Mouse (Mus musculus) lung, postnatal 0 days (tissue): ENCODE data around the gene Opa1. TPM values are rescaled to one million over a fixed set of nuclear protein-coding genes. Genes with fewer than 3 reads are reported as not detected.

Experiments used
- ATAC-seq: fragments of 200-750 bp; cut with Nextera tagmentation; 2 replicates; pipeline ENCODE4 v1.8.0; 2017; ENCODE audit warnings: moderate library complexity
- DNase-seq: peaks from one replicate; pipeline ENCODE4 v3.0.0-alpha.2; 2016; ENCODE audit warnings: low spot score
- H3K27ac ChIP-seq: fragments of 300-500 bp; sonication (generic); 2 replicates; pipeline ENCODE4 v1.5.1; 2014; ENCODE audit warnings: antibody characterized with exemption, mild to moderate bottlenecking, low read length, mixed read lengths
- H3K27me3 ChIP-seq: fragments of 300-500 bp; sonication (generic); replicated peaks from 2 replicates; pipeline ENCODE4 v1.6.1; 2014; ENCODE audit warnings: low read length, mixed read lengths; ENCODE audit not compliant: insufficient read depth
- H3K36me3 ChIP-seq: fragments of 300-500 bp; sonication (generic); 2 replicates; pipeline ENCODE4 v1.6.1; 2014; ENCODE audit warnings: low read length, mixed read lengths; ENCODE audit not compliant: insufficient read depth
- H3K4me1 ChIP-seq: fragments of 300-500 bp; sonication (generic); 2 replicates; pipeline ENCODE4 v1.6.1; 2014; ENCODE audit warnings: antibody characterized with exemption, low read depth, low read length, mixed read lengths; ENCODE audit not compliant: insufficient read depth
- H3K4me2 ChIP-seq: fragments of 300-500 bp; sonication (generic); replicated peaks from 2 replicates; pipeline ENCODE4 v1.6.1; 2014; ENCODE audit warnings: low read depth, mild to moderate bottlenecking, low read length, moderate library complexity, mixed read lengths
- H3K4me3 ChIP-seq: fragments of 300-500 bp; sonication (generic); 2 replicates; pipeline ENCODE4 v1.5.1; 2014; ENCODE audit warnings: low read depth, low read length
- H3K9ac ChIP-seq: fragments of 300-500 bp; sonication (generic); replicated peaks from 2 replicates; pipeline ENCODE4 v1.6.1; 2014; ENCODE audit warnings: low read depth, mild to moderate bottlenecking
- H3K9me3 ChIP-seq: fragments of 300-500 bp; sonication (generic); 2 replicates; pipeline ENCODE4 v1.6.1; 2016; ENCODE audit warnings: low read length, mixed read lengths
- CTCF ChIP-seq: IDR thresholded peaks from 2 replicates; pipeline ENCODE4 v1.5.1; 2016; ENCODE audit warnings: antibody characterized with exemption, mild to moderate bottlenecking
- EP300 ChIP-seq: IDR thresholded peaks from 2 replicates; pipeline ENCODE4 v1.6.1; 2016; ENCODE audit warnings: antibody characterized with exemption, mild to moderate bottlenecking, control low read depth
- WGBS: fragments of 180-500 bp; shearing (Covaris S2); extraction: QIAGEN DNeasy Blood & Tissue Kit; methylation state at CpG from one replicate; pipeline ENCODE4 v1.1.7; 2014; 5-methylcytosine and 5-hydroxymethylcytosine counted together
- polyA plus RNA-seq: library from polyadenylated mRNA; unstranded; fragments of >200 nt; fragmentation: Nextera tagmentation; extraction: Ambion mirVana; gene quantifications from 2 replicates; pipeline ENCODE4 v1.2.1, GENCODE M21; 2015

The Opa1 gene
- polyA plus RNA-seq, 1 experiment from 2014 or later, result 13.1 TPM

- no peak overlapping the region for H3K9ac ChIP-seq
- ATAC-seq (no peak), DNase-seq (no peak)
- 77% methylated on average over 7 of the region's 7 CpGs for WGBS
- H3K4me1 ChIP-seq, result no peaks in the 10 kb centered on the region
- no peaks in the 10 kb centered on the region for H3K27me3 ChIP-seq
- H3K4me3 ChIP-seq, result no peak overlapping the region
- no peak for TF ChIP-seq EP300
- no peaks in the 10 kb centered on the region for H3K9me3 ChIP-seq
- no peak overlapping the region for H3K4me2 ChIP-seq
- peaks cover 35% of the 10 kb centered on the region for H3K36me3 ChIP-seq
- no peak overlapping the region for H3K27ac ChIP-seq
These were observed 13.0 kb downstream of the Opa1 start for GRCm38 (mm10) chr16:29592171-29592570.

GRCm38 (mm10) chr16:29597122-29597521, 18.0 kb downstream of the Opa1 start:
- H3K4me1 ChIP-seq, result no peaks in the 10 kb centered on the region
- WGBS, result 86% methylated on average over 4 of the region's 4 CpGs
- no peaks in the 10 kb centered on the region for H3K9me3 ChIP-seq
- no peak overlapping the region for H3K27ac ChIP-seq
- ATAC-seq (no peak), DNase-seq (no peak)
- no peak overlapping the region for H3K4me2 ChIP-seq
- no peak overlapping the region for H3K4me3 ChIP-seq
- 0 out of 2 replicates have a peak, but pooled peaks cover 4% of the 10 kb centered on the region for H3K36me3 ChIP-seq
- H3K27me3 ChIP-seq, result no peaks in the 10 kb centered on the region
- no peak for TF ChIP-seq CTCF
- no peak for TF ChIP-seq EP300
- no peak overlapping the region for H3K9ac ChIP-seq

GRCm38 (mm10) chr16:29605546-29605945, 26.4 kb downstream of the Opa1 start:
- no peak for TF ChIP-seq CTCF
- TF ChIP-seq EP300, result no peak
- Histone ChIP-seq H3K9me3 (no peaks in the 10 kb centered on the region), H3K27me3 (no peaks in the 10 kb centered on the region), H3K9ac (no peak overlapping the region), H3K4me3 (no peak overlapping the region), H3K36me3 (0 out of 2 replicates have a peak, but pooled peaks cover 3% of the 10 kb centered on the region), H3K4me2 (no peak overlapping the region), H3K4me1 (no peaks in the 10 kb centered on the region), H3K27ac (no peak overlapping the region)
- DNase-seq, result no peak
- 88% methylated on average over 8 of the region's 8 CpGs for WGBS
- ATAC-seq, result no peak

GRCm38 (mm10) chr16:29607131-29607530, 28.0 kb downstream of the Opa1 start:
- DNase-seq (peak; percentile 69), ATAC-seq (peak; percentile 91)
- no peaks in the 10 kb centered on the region for H3K27me3 ChIP-seq
- no peak overlapping the region for H3K27ac ChIP-seq
- H3K36me3 ChIP-seq, result peaks cover 11% of the 10 kb centered on the region
- 74% methylated on average over 7 of the region's 7 CpGs for WGBS
- TF ChIP-seq EP300 (no peak), CTCF (no peak)
- H3K9ac ChIP-seq, result no peak overlapping the region
- no peak overlapping the region for H3K4me2 ChIP-seq
- no peaks in the 10 kb centered on the region for H3K4me1 ChIP-seq
- no peaks in the 10 kb centered on the region for H3K9me3 ChIP-seq
- no peak overlapping the region for H3K4me3 ChIP-seq

GRCm38 (mm10) chr16:29614762-29615161, 35.6 kb downstream of the Opa1 start:
- 85% methylated on average over 9 of the region's 9 CpGs for WGBS
- H3K4me3 ChIP-seq, result no peak overlapping the region
- no peaks in the 10 kb centered on the region for H3K27me3 ChIP-seq
- no peak for TF ChIP-seq EP300
- no peak for TF ChIP-seq CTCF
- H3K27ac ChIP-seq, result no peak overlapping the region
- H3K9me3 ChIP-seq, result no peaks in the 10 kb centered on the region
- DNase-seq (no peak), ATAC-seq (no peak)
- H3K4me1 ChIP-seq, result no peaks in the 10 kb centered on the region
- peaks cover 38% of the 10 kb centered on the region for H3K36me3 ChIP-seq
- no peak overlapping the region for H3K4me2 ChIP-seq
- H3K9ac ChIP-seq, result no peak overlapping the region

GRCm38 (mm10) chr16:29629053-29629452, 49.9 kb downstream of the Opa1 start:
- H3K4me2 ChIP-seq, result no peak overlapping the region
- peaks cover 17% of the 10 kb centered on the region; the same call in 1 of the 2 replicates for H3K36me3 ChIP-seq
- no peaks in the 10 kb centered on the region for H3K9me3 ChIP-seq
- WGBS, result 75% methylated on average over 1 of the region's 1 CpGs
- no peaks in the 10 kb centered on the region for H3K4me1 ChIP-seq
- ATAC-seq (no peak), DNase-seq (peak; percentile 83)
- no peaks in the 10 kb centered on the region for H3K27me3 ChIP-seq
- no peak overlapping the region for H3K27ac ChIP-seq
- H3K4me3 ChIP-seq, result no peak overlapping the region
- TF ChIP-seq CTCF, result peak; percentile 57
- TF ChIP-seq EP300, result no peak
- no peak overlapping the region for H3K9ac ChIP-seq

GRCm38 (mm10) chr16:29635780-29636179, 56.6 kb downstream of the Opa1 start:
- no peak for ATAC-seq
- Histone ChIP-seq H3K4me1 (no peaks in the 10 kb centered on the region), H3K27ac (no peak overlapping the region), H3K9ac (no peak overlapping the region), H3K9me3 (no peaks in the 10 kb centered on the region), H3K4me3 (no peak overlapping the region), H3K4me2 (no peak overlapping the region), H3K36me3 (peaks cover 11% of the 10 kb centered on the region; the same call in 1 of the 2 replicates), H3K27me3 (no peaks in the 10 kb centered on the region)
- no peak for TF ChIP-seq CTCF
- no peak for TF ChIP-seq EP300
- 66% methylated on average over 4 of the region's 4 CpGs for WGBS
- DNase-seq, result no peak
